35 mouse cellular contexts compared by ENCODE assay signal in the genomic region with DNA sequence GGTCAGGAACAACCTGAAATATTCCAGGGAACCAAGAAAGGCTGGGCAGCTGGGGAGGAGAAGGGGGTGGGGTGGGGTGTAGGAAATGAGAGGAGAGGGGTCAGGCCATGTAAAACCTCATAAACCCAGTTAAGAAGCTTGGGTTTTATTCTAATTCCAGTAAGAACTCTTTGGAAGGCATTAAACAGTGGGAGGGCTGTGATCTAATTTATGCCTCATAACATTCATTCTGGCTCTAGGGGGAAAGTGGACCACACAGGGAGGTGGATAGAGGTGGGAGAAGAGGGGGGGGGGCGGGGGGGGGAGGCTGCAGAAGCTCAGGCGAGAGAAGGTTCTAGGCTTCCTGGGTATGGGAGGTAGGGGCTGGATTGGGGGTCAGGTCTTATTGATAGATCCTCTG. TPM values are rescaled to one million over a fixed set of nuclear protein-coding genes. Genes with fewer than 3 reads are reported as not detected.
A peak's percentile ranks its signal among the peaks of the same experiment; 100 is the strongest.
DNase-seq lines count a peak whose midpoint lies in the region; ATAC-seq lines count a peak whose summit lies in the region.
"Had no signal": no experiment of that assay in that cellular context is flagged by ENCODE, and none has a peak within 500 bp of the region (broad histone marks: within the 10 kb centered on the region; RNA-seq: fewer than 3 reads in every experiment).

No protein-coding gene starts in this region.

- no peak overlapping the region for H3K27ac ChIP-seq in kidney, embryonic 14.5 days (ENCODE audit: low read depth, low read length)
- H3K27ac ChIP-seq in limb, embryonic 11.5 days (replicated peaks; ENCODE audit: low read depth, low read length): no peak overlapping the region
- H3K27ac ChIP-seq: embryonic facial prominence, embryonic 12.5 days; embryonic facial prominence, embryonic 15.5 days; forebrain, embryonic 12.5 days; forebrain, embryonic 15.5 days; hindbrain, embryonic 14.5 days; hindbrain, postnatal 0 days had no signal

- DNase-seq in kidney, postnatal 36 days: no peak
- DNase-seq in forelimb bud, embryonic 11.5 days (ENCODE audit: low read depth, low spot score): peak; percentile 64
- DNase-seq in limb, embryonic 11.5 days (ENCODE audit: low spot score): no peak
- DNase-seq in right cerebral cortex, postnatal 25 days: no peak
- DNase-seq: adrenal gland, postnatal 10 days; adrenal gland, postnatal 36 days; B cell, adult 2 months; cerebellum, adult 18-20 months; cerebellum, adult 9-10 months; cerebellum, postnatal 14 days; gastrocnemius, postnatal 10 days; heart, adult 11 months had no signal

- H3K27me3 ChIP-seq in kidney, embryonic 14.5 days (ENCODE audit: control insufficient read depth, insufficient read depth, low read length): no peaks in the 10 kb centered on the region
- 0 out of 2 replicates have a peak, but pooled peaks cover 3% of the 10 kb centered on the region for H3K27me3 ChIP-seq in limb, embryonic 11.5 days (ENCODE audit: control insufficient read depth, insufficient read depth, low read length)
- H3K27me3 ChIP-seq: forebrain, embryonic 15.5 days; Patski had no signal

- H3K36me3 ChIP-seq in kidney, embryonic 14.5 days (ENCODE audit: control insufficient read depth, insufficient read depth, low read length): no peaks in the 10 kb centered on the region
- no peaks in the 10 kb centered on the region for H3K36me3 ChIP-seq in limb, embryonic 11.5 days (ENCODE audit: control insufficient read depth, insufficient read depth, low read length)
- H3K36me3 ChIP-seq: embryonic facial prominence, embryonic 12.5 days; embryonic facial prominence, embryonic 15.5 days; forebrain, embryonic 12.5 days; forebrain, embryonic 15.5 days; G1E had no signal

- no peak overlapping the region for H3K9ac ChIP-seq in kidney, embryonic 14.5 days (ENCODE audit: low read depth, low read length)
- no peak overlapping the region for H3K9ac ChIP-seq in limb, embryonic 11.5 days (ENCODE audit: low read length)
- H3K9ac ChIP-seq: embryonic facial prominence, embryonic 12.5 days; embryonic facial prominence, embryonic 15.5 days; forebrain, embryonic 12.5 days; forebrain, embryonic 15.5 days; hindbrain, embryonic 14.5 days had no signal

- H3K9me3 ChIP-seq in kidney, embryonic 14.5 days (ENCODE audit: control insufficient read depth, low read length): no peaks in the 10 kb centered on the region
- H3K9me3 ChIP-seq in limb, embryonic 11.5 days (ENCODE audit: control insufficient read depth, low read length): no peaks in the 10 kb centered on the region
- H3K9me3 ChIP-seq: embryonic facial prominence, embryonic 12.5 days; embryonic facial prominence, embryonic 15.5 days; forebrain, embryonic 12.5 days; forebrain, embryonic 15.5 days; G1E had no signal

- H3K4me3 ChIP-seq in kidney, embryonic 14.5 days (ENCODE audit: low read length): no peak overlapping the region
- H3K4me3 ChIP-seq in limb, embryonic 11.5 days (ENCODE audit: low read depth, low read length): no peak overlapping the region
- H3K4me3 ChIP-seq: embryonic facial prominence, embryonic 12.5 days; embryonic facial prominence, embryonic 15.5 days; erythroblast, embryonic 14.5 days; forebrain, embryonic 12.5 days; forebrain, embryonic 15.5 days had no signal

- 0 out of 2 replicates have a peak, but pooled peaks have one; percentile 9 for ATAC-seq in kidney, embryonic 14.5 days (ENCODE audit: low FRiP score, low TSS enrichment)
- 0 out of 2 replicates have a peak, but pooled peaks have one; percentile 13 for ATAC-seq in limb, embryonic 11.5 days (ENCODE audit: insufficient number of reproducible peaks, low FRiP score, low TSS enrichment, low read depth)
- no peak for ATAC-seq in erythroblast, adult 5-6 weeks (replicated peaks; ENCODE audit: low FRiP score, poor library complexity, severe bottlenecking)
- ATAC-seq: forebrain, embryonic 15.5 days; hindbrain, postnatal 0 days; inflammation-experienced regulatory T-cells, adult 6 months; Patski had no signal

- H3K4me2 ChIP-seq in kidney, embryonic 14.5 days (replicated peaks; ENCODE audit: low read depth, low read length): no peak overlapping the region
- H3K4me2 ChIP-seq in limb, embryonic 11.5 days (ENCODE audit: low read depth, severe bottlenecking): no peak overlapping the region
- H3K4me2 ChIP-seq: embryonic facial prominence, embryonic 12.5 days; embryonic facial prominence, embryonic 15.5 days; forebrain, embryonic 12.5 days; forebrain, embryonic 15.5 days; heart, embryonic 11.5 days; hindbrain, embryonic 14.5 days had no signal

- H3K4me1 ChIP-seq in kidney, embryonic 14.5 days (ENCODE audit: control insufficient read depth, insufficient read depth, low read length): no peaks in the 10 kb centered on the region
- peaks cover 8% of the 10 kb centered on the region; the same call in 1 of the 2 replicates for H3K4me1 ChIP-seq in limb, embryonic 11.5 days (ENCODE audit: control insufficient read depth, insufficient read depth, low read length)

- WGBS in kidney, embryonic 14.5 days: 10% methylated on average over 1 of the region's 2 CpGs
- 3% methylated on average over 2 of the region's 2 CpGs for WGBS in limb, embryonic 11.5 days

RNA-seq across cellular contexts. Expression of a gene that starts 19.6 kb away (rescaled TPM):
- 0.37 TPM in 1 of 2 replicates, not detected in the other for polyA plus RNA-seq in kidney, embryonic 14.5 days (2014; fragmentation: Nextera tagmentation; extraction: Ambion mirVana)
- 1.2 and 1.5 TPM in 2 replicates for polyA plus RNA-seq in limb, embryonic 11.5 days (2014; fragmentation: Nextera tagmentation; extraction: Ambion mirVana)
- not detected in 2 replicates for total RNA-seq in erythroblast, adult 5-6 weeks (2015; ENCODE audit: low replicate concordance)
- total RNA-seq in erythroblast, adult 5-6 weeks (2017; ENCODE audit: low replicate concordance): not detected in 2 replicates
- total RNA-seq: CH12.LX; common myeloid progenitor, adult 5-6 weeks; gastrocnemius, adult 18-20 months; gastrocnemius, postnatal 10 days; heart, adult 8-10 months; heart, postnatal 25 days; hematopoietic stem cell, adult 5-6 weeks had no signal
- polyA plus RNA-seq: erythroblast, embryonic 14.5 days; G1E; heart, embryonic 11.5 days; heart, embryonic 14.5 days; heart, postnatal 0 days; inflammation-experienced regulatory T-cells, adult 6 months had no signal

RNA-seq across cellular contexts. Expression of a gene that starts 19.6 kb away (rescaled TPM):
- polyA plus RNA-seq in kidney, embryonic 14.5 days (2014; fragmentation: Nextera tagmentation; extraction: Ambion mirVana): 0.05 and 0.09 TPM in 2 replicates
- 0.87 and 1.1 TPM in 2 replicates for polyA plus RNA-seq in limb, embryonic 11.5 days (2014; fragmentation: Nextera tagmentation; extraction: Ambion mirVana)
- total RNA-seq in erythroblast, adult 5-6 weeks (2015; ENCODE audit: low replicate concordance): not detected in 2 replicates
- total RNA-seq in erythroblast, adult 5-6 weeks (2017; ENCODE audit: low replicate concordance): not detected in 2 replicates
- total RNA-seq: adrenal gland, adult 18-20 months; CH12.LX; common myeloid progenitor, adult 5-6 weeks; gastrocnemius, adult 18-20 months; heart, postnatal 25 days; hematopoietic stem cell, adult 5-6 weeks had no signal
- polyA plus RNA-seq: erythroblast, embryonic 14.5 days; G1E; heart, embryonic 14.5 days; heart, postnatal 0 days; inflammation-experienced regulatory T-cells, adult 6 months had no signal

RNA-seq across cellular contexts. Expression of a gene that starts 32.1 kb away (rescaled TPM):
- 6.3 and 6.5 TPM in 2 replicates for polyA plus RNA-seq in kidney, embryonic 14.5 days (2014; fragmentation: Nextera tagmentation; extraction: Ambion mirVana)
- 3.7 and 3.9 TPM in 2 replicates for polyA plus RNA-seq in limb, embryonic 11.5 days (2014; fragmentation: Nextera tagmentation; extraction: Ambion mirVana)
- total RNA-seq in erythroblast, adult 5-6 weeks (2015; ENCODE audit: low replicate concordance): not detected in 2 replicates
- 0.28 TPM in 1 of 2 replicates, not detected in the other for total RNA-seq in erythroblast, adult 5-6 weeks (2017; ENCODE audit: low replicate concordance)
- polyA plus RNA-seq: erythroblast, embryonic 14.5 days; inflammation-experienced regulatory T-cells, adult 6 months had no signal

RNA-seq across cellular contexts. Expression of a gene that starts 57.9 kb away (rescaled TPM):
- polyA plus RNA-seq in kidney, embryonic 14.5 days (2014; fragmentation: Nextera tagmentation; extraction: Ambion mirVana): not detected in 2 replicates
- not detected in 2 replicates for polyA plus RNA-seq in limb, embryonic 11.5 days (2014; fragmentation: Nextera tagmentation; extraction: Ambion mirVana)
- not detected in 2 replicates for total RNA-seq in erythroblast, adult 5-6 weeks (2015; ENCODE audit: low replicate concordance)
- total RNA-seq in erythroblast, adult 5-6 weeks (2017; ENCODE audit: low replicate concordance): not detected in 2 replicates
- total RNA-seq: adrenal gland, adult 18-20 months; adrenal gland, postnatal 10 days; adrenal gland, postnatal 36 days; CH12.LX; common myeloid progenitor, adult 5-6 weeks; G1E; gastrocnemius, adult 18-20 months; gastrocnemius, postnatal 10 days; gastrocnemius, postnatal 4 days; heart, adult 8-10 months; heart, postnatal 25 days; hematopoietic stem cell, adult 5-6 weeks; hindbrain, postnatal 0 days had no signal
- polyA plus RNA-seq: embryonic facial prominence, embryonic 12.5 days; embryonic facial prominence, embryonic 15.5 days; erythroblast, embryonic 14.5 days; G1E; heart, embryonic 11.5 days; heart, embryonic 14.5 days; heart, postnatal 0 days; inflammation-experienced regulatory T-cells, adult 6 months had no signal
